Mouse (Mus musculus) C2C12 (cell line): ENCODE measurements around the gene Pla2g15.

Source experiments
- CTCF ChIP-seq: IDR thresholded peaks from one replicate; pipeline ENCODE4 v1.5.1; 2011; ENCODE audit not compliant: control insufficient read depth, insufficient read depth, insufficient read length
- FOSL1 ChIP-seq: IDR thresholded peaks from one replicate; pipeline ENCODE4 v1.8.0; 2011; ENCODE audit warnings: mild to moderate bottlenecking, low read length; ENCODE audit not compliant: poor library complexity, insufficient read depth, severe bottlenecking
- MYOG ChIP-seq: IDR thresholded peaks from one replicate; pipeline ENCODE4 v1.6.1; 2011; ENCODE audit not compliant: control insufficient read depth, insufficient read length; ENCODE audit errors: extremely low read depth
- USF1 ChIP-seq: IDR thresholded peaks from one replicate; pipeline ENCODE4 v1.6.1; 2011; ENCODE audit warnings: low read depth, mild to moderate bottlenecking, control low read depth, moderate library complexity

DNA sequence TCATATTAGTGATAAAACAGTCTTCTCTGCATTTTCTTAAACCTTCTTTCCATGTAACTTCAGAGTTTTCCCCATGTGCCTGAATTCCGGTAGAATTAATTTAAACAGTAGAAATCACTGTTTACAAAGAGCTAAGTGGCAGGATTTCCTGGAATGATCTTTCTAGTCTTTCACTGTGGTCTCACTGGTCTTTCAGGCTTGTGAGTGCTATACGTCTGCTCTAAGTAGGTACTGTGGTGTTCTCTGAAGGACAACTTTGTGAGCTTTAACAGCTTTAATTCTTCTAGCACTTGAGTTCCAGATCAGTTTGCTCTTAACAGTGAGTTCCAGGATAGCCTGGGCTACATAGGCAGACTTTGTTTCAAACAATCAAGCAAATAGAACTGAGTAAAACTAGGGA is 28.2 kb downstream of the Pla2g15 start:
- TF ChIP-seq FOSL1 (no peak), CTCF (no peak), USF1 (no peak), MYOG (no peak)
